Mouse (Mus musculus) left cerebral cortex, adult 8-10 months (tissue): ENCODE results near the gene Gigyf1. TPM values are rescaled to one million over a fixed set of nuclear protein-coding genes. Genes with fewer than 3 reads are reported as not detected.

Source experiments
- DNase-seq, 2 experiments: peaks; one replicate each; pipeline ENCODE4 v3.0.0; 2022; ENCODE audit warnings: low spot score in 2 of 2
- total RNA-seq, 4 experiments: library from RNA; stranded (reverse); gene quantifications; 2 replicates each; pipeline ENCODE4 v1.2.4; 2022

The Gigyf1 gene
- total RNA-seq, 4 experiments from 2014 or later, result 62.1 to 65.2 (median 63.5) TPM

DNA sequence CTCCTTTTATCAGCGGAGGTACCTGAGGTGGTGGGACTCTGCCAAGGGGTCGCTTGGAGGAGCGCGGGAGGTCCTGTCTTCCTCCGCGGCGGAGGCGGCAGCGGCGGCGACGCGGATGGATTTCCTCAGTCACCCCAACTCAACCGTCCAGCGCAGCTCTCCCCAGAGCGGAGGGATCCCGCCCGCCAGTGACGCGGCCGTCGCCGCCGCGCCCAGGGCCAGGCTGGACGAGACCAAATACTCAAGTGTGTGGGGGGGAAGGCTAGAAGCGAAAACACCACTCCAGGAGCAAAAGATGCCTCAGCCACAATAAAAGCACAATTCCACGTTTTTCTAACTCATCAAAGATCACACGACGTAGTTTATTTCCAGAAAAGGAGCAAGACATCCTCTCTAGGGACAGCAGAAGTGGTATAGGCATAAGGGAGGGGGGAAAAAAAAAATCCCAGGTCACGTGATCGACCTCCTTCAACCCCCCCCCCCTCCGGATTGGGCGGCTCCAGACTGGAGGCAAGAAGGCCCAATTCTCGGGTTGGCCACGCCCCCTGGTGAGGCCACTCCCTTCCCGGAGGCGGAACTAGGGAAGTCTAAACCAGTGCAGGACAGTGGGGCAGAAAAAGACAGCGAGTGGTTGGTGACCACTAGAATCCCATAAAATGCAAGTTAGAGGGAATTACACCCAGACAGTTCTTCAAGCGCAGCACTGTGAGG, 14.9 kb downstream of the Gigyf1 start, which contains the start of the genes Epo and Gnb2:
Epo (minus strand) TSS at position 126 of the 711 bp plus-strand sequence.
Gnb2 (minus strand) TSS at position 394 of the 711 bp plus-strand sequence.
- DNase-seq, result peak; percentile 96 to 97

DNA sequence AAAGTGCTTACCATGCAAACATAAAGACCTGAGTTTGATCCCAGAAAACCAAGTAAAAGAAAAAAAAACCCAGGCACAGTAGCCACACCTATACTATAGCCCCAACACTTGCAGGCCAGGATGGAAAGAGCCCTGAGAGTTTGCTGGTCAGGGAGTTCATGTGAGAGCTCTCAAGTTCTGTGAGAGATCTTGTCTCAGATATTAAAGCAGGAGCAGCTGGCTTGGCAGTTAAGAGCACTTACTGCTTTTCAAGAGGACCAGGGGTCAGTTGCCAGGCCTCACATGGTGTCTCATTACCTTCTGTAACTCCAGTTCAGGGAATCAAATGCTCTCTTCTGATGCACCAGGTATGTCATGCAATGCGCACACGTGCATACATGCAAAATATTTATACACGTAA, 16.4 kb downstream of the Gigyf1 start:
- no peak for DNase-seq

DNA sequence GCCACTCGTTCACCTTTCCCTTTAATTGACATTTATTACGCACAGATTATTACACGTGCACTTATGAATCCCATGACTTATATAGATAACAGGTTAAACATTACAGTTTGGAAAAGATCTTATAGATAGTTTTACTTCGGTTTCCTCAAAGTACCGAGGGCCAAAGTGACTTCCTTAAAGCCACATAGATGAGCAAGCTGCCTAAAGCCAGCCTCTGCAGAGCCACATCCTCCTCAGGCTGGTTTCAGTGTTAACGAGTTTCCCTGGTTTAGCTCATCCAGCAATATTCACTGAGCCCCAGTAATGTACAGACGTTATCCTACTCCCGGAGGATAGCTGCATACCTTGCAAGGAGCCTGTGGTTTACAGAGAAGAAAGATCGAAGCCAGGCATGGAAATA, 17.0 kb downstream of the Gigyf1 start:
- DNase-seq, result no peak

DNA sequence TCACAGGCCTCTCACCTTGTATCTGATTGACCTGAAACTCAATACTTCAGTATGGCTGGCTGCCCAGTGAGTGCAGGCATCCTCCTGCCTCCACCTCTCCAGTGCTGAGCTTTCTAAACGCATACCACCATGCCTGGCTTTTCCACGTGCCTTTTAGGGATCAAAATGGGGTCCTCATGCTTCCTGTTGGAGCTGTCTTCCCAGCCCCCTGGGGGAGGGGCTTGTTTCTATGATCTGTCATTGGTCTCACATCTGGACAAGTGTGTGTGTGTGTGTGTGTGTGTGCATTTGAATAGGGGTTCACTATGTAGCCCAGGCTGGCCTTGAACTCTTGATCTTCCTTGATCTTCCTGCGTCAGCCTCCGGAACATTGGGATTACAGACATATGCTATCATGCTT, 19.1 kb downstream of the Gigyf1 start:
- DNase-seq, result no peak

DNA sequence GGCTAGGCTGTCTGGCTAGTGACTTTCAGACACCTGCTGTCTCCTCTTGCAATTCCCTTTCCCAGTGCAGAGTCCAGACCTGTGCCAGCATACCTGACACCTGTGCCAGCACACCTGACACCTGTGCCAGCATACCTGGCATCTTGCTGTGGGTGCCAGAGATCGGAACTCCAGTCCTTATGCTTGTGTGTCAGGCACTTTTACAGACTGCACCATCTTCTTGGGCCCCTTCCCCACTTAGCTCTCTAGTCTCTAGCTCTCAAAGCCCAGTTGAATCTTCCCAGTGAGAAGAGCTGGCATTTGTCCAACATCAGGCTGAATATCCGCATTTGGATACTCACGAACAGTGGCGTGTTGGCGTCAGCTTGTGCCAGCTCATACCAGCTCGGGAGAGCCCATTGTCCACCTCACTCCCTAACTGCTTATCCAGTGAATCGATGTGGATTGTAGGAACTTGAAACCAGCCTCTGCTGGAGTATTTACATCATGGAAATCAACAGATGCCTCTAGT, 21.0 kb downstream of the Gigyf1 start:
- DNase-seq, result peak in 1 of 2 experiments; percentile 64

DNA sequence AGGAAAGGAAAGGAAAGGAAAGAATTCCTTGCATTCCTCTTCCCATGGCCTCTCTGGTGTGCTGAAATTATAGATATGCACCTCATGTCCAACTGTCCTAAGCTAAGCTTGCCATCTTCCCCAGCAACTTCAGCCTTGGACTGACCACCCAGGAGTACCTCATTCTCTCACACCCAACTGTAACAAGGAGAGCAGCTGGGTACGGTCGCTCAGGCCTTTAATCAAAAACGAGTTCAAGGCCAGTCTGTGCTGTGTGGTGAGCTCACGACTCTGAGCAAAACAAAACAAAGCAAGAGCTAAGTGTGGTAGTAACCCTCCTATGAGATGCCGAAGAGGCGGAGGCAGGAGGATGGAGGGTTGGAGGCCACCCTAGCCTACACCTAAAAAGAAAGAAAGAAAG, 22.6 kb downstream of the Gigyf1 start:
- no peak for DNase-seq

DNA sequence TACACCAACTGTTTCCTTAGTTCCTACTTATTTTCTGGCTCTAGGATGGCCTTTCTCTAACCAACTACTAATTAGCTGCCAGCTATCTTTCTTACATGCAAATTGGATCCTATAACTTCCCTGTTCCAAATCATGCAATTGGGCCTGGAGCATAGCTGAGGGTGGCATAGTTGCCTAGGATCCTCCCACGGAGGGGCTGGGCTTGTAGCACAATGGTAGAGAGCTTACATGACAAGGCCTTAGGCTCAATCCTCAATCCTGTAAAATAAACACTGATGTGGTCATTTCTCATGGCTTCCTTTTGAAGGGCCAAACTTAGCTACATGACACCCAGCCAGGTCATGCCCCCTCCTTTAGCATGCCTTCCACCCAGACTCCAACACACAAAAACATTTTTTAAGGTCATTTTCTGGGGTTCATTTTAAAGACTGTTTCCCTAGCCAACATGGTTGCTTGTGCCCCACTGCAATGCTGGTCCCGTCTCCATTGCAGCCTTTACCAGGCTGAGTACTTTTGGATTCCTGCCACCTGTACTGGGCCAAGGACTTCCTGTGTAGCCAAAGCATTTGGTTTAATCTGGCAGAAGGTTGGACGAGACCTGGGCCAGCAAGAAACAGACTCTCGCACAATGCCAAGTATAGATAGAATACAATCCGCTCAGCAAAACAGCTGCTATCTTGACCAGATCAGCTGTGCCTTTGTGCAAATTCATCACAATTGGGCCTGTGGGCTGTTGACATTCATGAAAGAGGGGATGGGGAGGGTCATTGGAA, 23.6 kb downstream of the Gigyf1 start:
- DNase-seq, result no peak

DNA sequence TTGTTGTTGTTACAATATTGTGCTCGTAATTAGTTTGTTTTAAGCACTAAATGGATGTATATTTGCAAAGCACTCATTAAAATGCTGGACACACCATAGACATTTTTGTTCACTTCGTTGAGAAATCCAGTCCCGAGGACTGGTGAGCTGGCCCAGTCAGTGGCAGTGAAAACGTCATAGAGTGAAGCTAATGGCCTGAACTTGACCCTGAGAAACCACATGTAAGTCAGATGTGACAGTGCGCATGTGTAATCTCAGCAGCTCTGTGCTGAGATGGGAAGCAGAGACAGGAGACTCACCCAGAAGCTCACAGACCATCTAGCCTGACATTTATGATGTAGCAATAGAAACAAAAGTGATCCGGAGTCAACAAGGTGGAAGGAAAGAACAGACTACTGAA, 26.6 kb downstream of the Gigyf1 start:
- DNase-seq, result no peak

DNA sequence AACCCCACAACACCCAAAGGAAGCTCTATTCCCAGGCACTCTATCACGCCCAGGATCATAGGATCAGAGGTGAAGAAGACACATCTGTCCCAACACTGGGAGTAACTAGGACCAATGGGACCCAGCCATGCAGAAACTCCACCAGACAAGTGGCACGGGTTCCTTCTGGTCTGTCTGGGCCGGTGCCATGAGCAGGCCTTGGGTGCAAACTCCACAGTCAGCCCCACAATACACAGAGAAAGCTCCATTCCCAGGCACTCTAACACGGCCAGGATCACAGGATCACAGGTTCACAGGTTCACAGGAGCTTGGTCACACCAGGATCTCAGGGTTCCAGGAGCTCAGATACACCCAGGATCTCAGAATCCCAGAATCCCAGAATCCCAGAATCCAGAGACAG, 27.2 kb downstream of the Gigyf1 start:
- no peak for DNase-seq

DNA sequence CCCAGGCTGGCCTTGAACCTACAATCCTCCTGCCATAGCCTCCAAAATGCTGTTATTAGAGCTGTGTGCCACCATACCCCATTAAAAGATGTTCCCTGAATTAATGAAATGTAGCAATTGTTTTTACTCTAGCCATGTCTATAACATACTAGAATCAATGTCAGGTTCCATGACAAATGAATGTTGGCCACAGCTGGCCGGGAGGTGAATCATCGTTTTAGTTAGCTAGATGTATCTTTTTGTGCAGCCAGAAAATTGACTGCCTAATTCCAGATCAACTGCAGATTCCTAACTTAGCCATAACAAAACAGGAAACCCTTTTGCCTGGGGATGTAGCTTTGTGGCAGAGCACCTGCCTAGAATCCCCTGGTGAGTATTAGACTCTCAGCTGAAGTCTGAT, 31.5 kb downstream of the Gigyf1 start:
- no peak for DNase-seq

DNA sequence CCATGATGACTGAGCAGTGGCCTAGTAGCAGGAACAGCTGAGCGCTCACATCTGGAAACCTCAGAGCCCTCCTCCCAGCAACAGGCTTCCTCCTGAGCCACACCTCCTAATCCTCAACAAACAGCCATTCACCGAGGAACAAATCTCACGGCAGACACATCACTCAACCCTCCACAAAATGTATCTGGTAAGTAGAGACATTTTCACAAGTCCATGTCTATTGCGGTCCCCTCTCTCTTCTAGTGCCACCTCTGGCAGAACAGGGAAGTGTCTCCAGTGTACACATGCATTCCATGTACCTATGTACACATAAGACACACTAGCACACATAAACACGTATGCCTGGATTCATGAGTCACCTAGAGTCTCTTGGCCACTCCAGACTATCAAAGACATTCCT, 32.8 kb downstream of the Gigyf1 start:
- no peak for DNase-seq

DNA sequence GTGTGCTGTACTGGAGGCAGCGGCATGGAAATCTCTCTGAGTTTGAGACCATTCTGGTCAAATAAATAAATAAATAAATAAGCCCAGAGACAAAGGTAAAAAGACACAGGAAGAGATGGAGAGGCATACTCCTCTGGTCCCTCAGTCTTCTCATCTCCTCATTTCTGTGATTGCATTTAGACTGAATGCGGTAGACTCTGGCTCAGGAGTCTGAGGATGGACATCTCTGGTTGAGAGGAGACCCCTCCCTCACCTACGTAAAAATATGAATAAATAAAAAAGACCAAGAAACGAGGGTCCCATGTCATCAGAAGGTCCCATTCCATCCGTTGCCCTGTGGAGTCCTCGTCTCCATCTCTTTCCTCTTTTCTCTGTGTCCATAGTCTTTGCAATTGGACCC, 34.7 kb downstream of the Gigyf1 start:
- no peak for DNase-seq

DNA sequence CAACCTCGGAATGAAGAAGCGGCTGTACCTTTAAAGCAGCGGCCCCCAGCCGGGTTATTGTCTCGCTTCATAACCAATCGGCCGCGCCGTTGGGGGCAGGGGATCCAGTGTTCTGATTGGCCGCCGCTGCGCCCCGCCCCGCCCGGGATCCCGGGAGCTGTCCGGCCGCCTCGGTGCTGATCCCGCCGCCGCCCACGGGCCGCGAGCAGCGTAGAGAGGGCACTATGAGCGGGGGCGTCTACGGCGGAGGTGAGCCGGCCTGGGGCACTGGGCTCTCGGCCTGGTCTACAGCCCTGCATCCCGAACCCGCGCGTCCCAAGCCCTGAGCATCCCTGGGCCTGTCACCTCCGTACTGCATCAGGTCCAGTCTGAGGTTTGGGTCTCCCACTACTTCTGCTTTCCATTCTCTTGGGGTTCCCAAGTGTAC, 35.1 kb downstream of the Gigyf1 start, which contains the start of gene Actl6b:
Actl6b (plus strand) TSS at position 107 of the 427 bp plus-strand sequence.
- DNase-seq, result peak; percentile 79 to 89

DNA sequence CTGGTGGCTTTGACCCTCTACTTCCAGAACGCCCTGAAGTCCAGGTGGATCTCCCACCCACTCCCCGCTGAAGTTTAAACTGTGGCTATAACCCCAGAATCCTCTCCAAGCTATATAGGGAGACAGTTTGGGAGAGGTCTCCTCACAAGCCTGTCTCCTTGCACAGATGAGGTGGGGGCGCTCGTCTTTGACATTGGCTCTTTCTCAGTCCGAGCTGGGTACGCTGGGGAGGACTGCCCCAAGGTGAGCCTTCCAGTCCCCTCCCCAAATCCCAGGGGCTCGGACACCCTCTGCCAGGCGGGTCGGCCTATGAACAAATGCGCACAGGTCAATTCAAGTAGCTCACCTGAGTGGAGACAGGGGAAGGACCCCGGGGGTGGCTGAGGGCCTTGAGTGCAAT, 35.5 kb downstream of the Gigyf1 start:
- no peak for DNase-seq

DNA sequence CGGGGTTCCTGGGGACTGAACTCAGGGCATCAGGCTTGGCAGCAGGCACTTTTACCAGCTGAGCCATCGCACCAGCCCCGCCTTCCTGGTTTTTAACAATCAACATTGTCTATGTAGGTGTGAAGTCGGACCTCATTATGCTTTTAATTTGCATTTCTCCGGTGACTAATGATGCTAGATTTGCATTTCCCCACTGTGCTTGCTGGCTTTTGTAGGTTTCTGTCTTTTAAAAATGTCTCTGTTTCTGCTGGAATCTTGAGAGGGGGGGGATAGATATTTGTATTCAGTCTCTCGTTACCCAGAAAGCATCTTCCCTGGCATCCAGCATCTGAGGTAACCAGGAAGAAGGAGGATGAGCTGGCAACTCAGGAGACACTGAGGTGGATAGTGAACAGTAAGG, 43.2 kb downstream of the Gigyf1 start:
- DNase-seq, result no peak

DNA sequence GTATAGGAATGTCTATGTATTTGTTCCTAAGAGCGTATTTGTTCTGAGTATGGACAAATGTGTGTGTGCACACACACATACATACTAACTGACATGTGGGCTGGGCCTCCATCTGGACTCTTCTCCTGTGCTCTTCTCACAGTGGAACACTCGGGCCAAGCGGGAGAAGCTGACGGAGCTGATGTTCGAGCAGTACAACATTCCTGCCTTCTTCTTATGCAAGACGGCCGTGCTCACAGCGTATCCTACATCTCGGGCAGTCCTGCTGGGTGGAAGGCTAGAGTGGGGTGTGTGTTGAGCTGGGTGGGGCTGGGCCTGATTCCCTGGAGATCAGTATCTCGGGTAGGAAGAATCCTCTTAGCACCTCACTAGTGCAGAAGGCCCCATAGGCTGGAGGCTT, 44.6 kb downstream of the Gigyf1 start:
- DNase-seq, result peak in 1 of 2 experiments; percentile 60

DNA sequence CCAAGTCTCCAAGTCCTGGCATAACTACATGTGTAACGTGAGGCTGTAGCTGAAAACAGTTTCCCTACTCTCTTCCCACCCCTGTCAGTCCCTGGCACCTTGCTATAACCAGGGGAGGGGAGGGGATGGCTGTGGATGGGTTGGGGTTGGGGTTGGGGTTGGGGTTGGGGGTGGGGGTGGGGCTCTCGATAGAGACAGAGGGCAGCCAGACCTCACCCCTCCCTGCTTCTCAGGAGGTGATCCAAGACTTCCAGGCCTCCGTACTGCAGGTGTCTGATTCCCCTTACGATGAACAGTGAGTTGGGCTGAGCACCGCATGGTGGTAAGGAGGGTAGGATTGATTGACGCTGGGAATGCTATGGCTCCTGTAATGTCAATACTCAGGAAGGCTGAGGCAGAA, 47.4 kb downstream of the Gigyf1 start:
- no peak for DNase-seq

DNA sequence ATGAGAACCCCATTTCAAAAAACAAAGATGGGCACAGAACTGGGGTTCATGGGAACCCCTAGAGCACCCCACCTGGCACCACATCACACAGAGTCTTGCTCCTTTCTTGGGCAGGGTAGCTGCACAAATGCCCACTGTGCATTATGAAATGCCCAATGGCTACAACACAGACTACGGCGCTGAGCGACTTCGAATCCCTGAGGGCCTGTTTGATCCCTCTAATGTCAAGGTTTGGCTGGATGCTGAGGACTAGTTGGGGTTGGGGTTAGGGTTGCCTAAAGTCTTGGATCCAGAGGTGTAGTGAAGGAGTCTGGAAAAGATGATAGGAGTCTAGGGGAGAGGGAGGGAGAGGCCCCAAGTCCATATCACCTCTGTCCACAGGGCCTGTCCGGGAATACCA, 48.1 kb downstream of the Gigyf1 start:
- no peak for DNase-seq

DNA sequence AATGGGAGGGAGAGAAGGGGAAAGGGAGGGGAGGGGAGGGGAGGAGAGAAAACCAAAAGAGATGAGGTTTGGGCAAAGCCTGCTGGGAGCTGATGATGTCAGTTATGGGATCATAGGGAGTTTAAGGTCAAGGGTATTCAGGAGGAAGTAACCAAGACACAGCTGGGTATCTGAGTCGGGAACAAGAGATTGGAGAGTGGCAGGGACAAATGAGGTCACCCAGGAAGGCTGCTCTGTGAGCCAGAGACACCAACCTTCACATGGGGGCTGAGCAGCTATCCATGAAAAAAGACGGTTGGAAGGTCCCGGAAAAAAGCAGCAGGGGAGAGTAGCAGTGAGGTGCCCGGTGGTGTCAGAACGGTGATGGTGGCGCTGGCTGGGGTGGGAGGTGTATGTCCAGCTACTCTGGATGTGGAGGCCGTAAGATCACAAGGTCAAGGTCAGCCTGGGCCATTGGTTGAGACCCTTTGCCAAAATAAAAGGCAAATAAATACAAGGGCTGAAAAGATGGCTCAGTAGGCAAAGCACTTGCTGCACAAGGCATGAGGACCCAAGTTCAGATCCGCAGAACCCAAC, 50.0 kb downstream of the Gigyf1 start:
- DNase-seq, result no peak

DNA sequence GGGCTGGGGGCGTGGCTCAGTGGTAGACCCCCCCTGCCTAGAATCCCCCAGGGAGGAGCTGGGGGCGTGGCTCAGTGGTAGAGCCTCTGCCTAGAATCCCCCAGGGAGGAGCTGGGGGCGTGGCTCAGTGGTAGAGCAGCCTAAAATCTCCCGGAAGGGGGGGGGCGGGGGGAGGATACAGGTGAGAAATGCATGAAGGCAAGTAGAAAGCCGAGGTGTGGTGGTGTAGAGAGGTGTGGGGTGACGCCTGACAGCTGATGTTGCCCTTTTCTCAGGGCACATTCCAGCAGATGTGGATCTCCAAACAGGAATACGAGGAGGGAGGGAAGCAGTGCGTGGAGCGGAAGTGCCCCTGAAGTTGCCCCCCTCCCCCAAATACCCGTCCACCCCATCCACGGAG, 50.7 kb downstream of the Gigyf1 start:
- DNase-seq, result no peak

DNA sequence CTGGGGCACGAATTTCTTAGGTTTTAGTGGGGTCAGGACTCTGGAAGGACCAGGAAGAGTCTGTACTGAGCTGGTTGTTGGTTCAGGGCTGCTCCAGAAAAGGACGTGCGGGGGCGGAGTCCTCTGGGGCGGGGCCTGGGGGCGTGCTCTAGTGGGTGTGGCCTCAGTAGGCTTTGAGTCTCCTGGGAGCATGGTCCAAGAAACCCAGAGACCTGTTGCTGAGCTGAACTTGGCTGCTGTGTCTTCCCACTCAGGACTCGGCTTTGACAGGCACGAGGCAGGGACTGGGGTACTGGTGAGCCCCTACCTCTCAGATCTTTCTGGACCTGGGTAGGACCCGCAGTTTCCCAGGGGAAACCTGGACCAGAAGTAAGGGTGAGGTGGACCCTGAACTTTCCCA, 51.3 kb downstream of the Gigyf1 start, which contains the start of gene Tfr2:
Tfr2 (plus strand) TSS at position 176 of the 400 bp plus-strand sequence.
- no peak for DNase-seq

DNA sequence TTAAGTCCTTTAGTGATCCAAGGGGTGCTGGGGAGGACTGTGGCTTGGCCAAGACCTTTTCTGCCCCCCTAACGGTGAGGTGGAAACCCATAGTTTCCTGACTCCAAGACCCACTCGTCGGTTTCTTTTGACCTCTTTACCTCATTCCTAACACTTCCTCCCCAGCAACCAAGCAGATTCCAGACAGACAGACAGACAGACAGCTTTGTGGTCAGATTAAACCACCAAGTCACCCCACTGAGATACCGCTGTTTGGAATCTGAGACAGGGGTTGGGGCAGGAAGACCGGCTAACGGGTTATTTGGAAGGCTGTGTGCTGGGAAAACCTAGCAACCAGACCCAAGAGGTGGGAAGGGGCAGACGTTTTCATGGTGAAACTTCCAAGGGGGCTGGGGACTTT, 51.8 kb downstream of the Gigyf1 start:
- DNase-seq, result no peak
